Mouse (Mus musculus) limb, embryonic 10.5 days (tissue): ENCODE measurements around the gene Lrrc7. TPM values are rescaled to one million over a fixed set of nuclear protein-coding genes. Genes with fewer than 3 reads are reported as not detected.

Experiments
- DNase-seq: peaks from one replicate; pipeline ENCODE4 v3.0.0-alpha.2; 2017; ENCODE audit warnings: low spot score
- H3K27ac ChIP-seq: fragments of 300-500 bp; sonication (generic); 2 replicates; pipeline ENCODE4 v1.5.1; 2016; ENCODE audit warnings: mild to moderate bottlenecking
- H3K27me3 ChIP-seq: fragments of 300-500 bp; sonication (generic); 2 replicates; pipeline ENCODE4 v1.6.1; 2016; ENCODE audit warnings: low read depth, mild to moderate bottlenecking; ENCODE audit not compliant: poor library complexity, severe bottlenecking
- H3K36me3 ChIP-seq: fragments of 300-500 bp; sonication (generic); 2 replicates; pipeline ENCODE4 v1.6.1; 2016; ENCODE audit warnings: mild to moderate bottlenecking, moderate library complexity
- H3K4me1 ChIP-seq: fragments of 300-500 bp; sonication (generic); 2 replicates; pipeline ENCODE4 v1.6.1; 2016
- H3K4me3 ChIP-seq: fragments of 300-500 bp; sonication (generic); 2 replicates; pipeline ENCODE4 v1.5.1; 2016; ENCODE audit warnings: mild to moderate bottlenecking, moderate library complexity
- H3K9me3 ChIP-seq: fragments of 300-500 bp; sonication (generic); replicated peaks from 2 replicates; pipeline ENCODE4 v1.6.1; 2016; ENCODE audit warnings: mild to moderate bottlenecking
- WGBS: fragments of 180-500 bp; shearing (Covaris S2); methylation state at CpG from one replicate; pipeline ENCODE4 v1.1.7; 2016; 5-methylcytosine and 5-hydroxymethylcytosine counted together
- polyA plus RNA-seq: library from polyadenylated mRNA; unstranded; fragments of >200 nt; fragmentation: Nextera tagmentation; extraction: Ambion mirVana; gene quantifications from 2 replicates; pipeline ENCODE4 v1.2.1, GENCODE M21; 2016

The Lrrc7 gene
- polyA plus RNA-seq, 1 experiment from 2014 or later: 0.20 TPM

- H3K36me3 ChIP-seq: no peaks in the 10 kb centered on the region
- DNase-seq: no peak
- H3K27ac ChIP-seq: no peak overlapping the region
- H3K27me3 ChIP-seq: no peaks in the 10 kb centered on the region
- no peak overlapping the region for H3K4me3 ChIP-seq
- no peaks in the 10 kb centered on the region for H3K4me1 ChIP-seq
- no peaks in the 10 kb centered on the region for H3K9me3 ChIP-seq
- WGBS: 62% methylated on average over 1 of the region's 1 CpGs
Measured at GRCm38 (mm10) chr3:158493730-158494129, 68.3 kb downstream of the Lrrc7 start.

- no peaks in the 10 kb centered on the region for H3K27me3 ChIP-seq
- 86% methylated on average over 2 of the region's 2 CpGs for WGBS
- H3K9me3 ChIP-seq: no peaks in the 10 kb centered on the region
- no peak overlapping the region for H3K4me3 ChIP-seq
- no peak overlapping the region for H3K27ac ChIP-seq
- H3K4me1 ChIP-seq: no peaks in the 10 kb centered on the region
- no peak for DNase-seq
- H3K36me3 ChIP-seq: no peaks in the 10 kb centered on the region
Measured at GRCm38 (mm10) chr3:158479677-158480076, 82.3 kb downstream of the Lrrc7 start.

DNA sequence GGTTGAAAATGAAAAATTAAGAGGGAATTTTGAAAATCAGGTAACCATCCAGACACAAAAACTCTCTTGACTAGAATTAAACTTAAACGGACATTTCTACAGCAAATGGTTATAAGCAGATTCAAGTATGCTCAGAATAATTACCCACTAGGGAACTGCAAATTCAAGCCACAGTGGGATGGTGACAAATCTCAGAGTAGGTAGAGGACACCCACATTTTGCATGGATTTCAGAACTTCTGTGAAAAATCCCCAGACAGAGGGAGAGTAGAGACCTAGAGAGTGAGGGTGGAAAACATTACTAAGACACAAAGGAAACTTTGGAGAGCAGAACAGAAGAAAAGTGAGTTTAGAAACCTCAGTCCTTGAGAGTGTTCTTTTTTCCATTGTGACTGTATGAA, 161.4 kb downstream of the Lrrc7 start:
- H3K9me3 ChIP-seq: no peaks in the 10 kb centered on the region
- no peak overlapping the region for H3K27ac ChIP-seq
- DNase-seq: no peak
- H3K4me1 ChIP-seq: no peaks in the 10 kb centered on the region
- WGBS: 93% methylated on average over 1 of the region's 1 CpGs
- H3K4me3 ChIP-seq: no peak overlapping the region
- H3K36me3 ChIP-seq: no peaks in the 10 kb centered on the region
- no peaks in the 10 kb centered on the region for H3K27me3 ChIP-seq

DNA sequence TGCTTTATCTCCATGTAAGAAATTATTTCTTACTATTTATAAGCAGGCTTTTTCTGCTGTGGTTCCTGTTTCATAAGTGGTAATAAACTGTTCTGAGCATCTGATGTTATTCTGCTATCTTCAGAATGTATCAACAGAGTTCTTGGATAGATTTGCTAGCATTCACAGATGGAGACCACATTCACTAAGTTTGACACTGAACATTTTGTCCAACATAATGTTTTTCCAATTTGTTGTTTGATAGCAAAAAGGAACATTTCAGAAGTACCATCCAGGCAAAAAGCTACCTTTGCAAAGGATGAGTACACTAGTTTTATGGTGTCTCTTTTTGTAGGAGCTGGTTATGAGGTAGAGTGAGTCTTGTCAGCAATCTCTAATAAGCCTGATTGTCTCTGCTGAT, 170.5 kb downstream of the Lrrc7 start:
- Histone ChIP-seq H3K27ac (no peak overlapping the region), H3K36me3 (no peaks in the 10 kb centered on the region)
- DNase-seq: no peak

GRCm38 (mm10) chr3:158388076-158388454, 174.0 kb downstream of the Lrrc7 start:
- Histone ChIP-seq H3K4me1 (no peaks in the 10 kb centered on the region), H3K27ac (no peak overlapping the region), H3K4me3 (no peak overlapping the region), H3K36me3 (no peaks in the 10 kb centered on the region), H3K27me3 (no peaks in the 10 kb centered on the region), H3K9me3 (no peaks in the 10 kb centered on the region)
- 28% methylated on average over 2 of the region's 2 CpGs for WGBS
- DNase-seq: no peak

More for the DNA sequence above, 170.5 kb downstream of the Lrrc7 start:
- Histone ChIP-seq H3K4me1 (no peaks in the 10 kb centered on the region), H3K27me3 (no peaks in the 10 kb centered on the region), H3K9me3 (no peaks in the 10 kb centered on the region), H3K4me3 (no peak overlapping the region)

DNA sequence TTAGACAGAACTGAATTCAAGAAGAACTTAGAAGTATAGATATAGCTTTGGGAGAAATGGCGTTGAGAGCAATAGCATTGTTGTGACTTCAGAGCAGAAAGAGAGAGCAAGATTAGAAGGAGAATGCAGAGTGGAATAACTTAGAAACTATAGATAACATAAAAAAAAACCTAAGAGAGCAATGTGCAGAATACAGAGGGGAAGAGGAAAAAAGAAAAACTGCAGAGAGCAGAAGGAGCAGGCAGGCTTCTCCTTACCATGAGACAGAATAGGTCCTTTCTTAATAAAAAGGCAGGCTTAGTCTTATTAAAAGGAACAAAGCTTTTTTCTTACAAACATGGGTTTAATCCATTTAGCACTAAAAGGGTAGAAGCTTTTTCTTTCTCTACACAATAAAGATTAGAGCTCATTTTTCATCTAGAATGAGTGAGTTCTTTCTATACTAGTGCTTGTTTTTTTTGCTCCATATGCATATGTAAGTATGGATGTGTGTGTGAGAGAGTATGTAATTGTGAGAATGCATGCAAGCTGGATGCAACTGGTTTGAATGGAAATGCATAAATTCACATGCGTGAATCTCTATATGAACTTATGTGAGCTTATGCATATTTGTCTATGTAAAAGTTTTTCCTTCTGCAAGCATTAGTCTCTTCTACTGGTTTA, 174.5 kb downstream of the Lrrc7 start:
- 67% methylated on average over 2 of the region's 2 CpGs for WGBS
- DNase-seq: no peak
- Histone ChIP-seq H3K36me3 (no peaks in the 10 kb centered on the region), H3K27me3 (no peaks in the 10 kb centered on the region), H3K4me3 (no peak overlapping the region), H3K9me3 (no peaks in the 10 kb centered on the region), H3K4me1 (no peaks in the 10 kb centered on the region), H3K27ac (no peak overlapping the region)

DNA sequence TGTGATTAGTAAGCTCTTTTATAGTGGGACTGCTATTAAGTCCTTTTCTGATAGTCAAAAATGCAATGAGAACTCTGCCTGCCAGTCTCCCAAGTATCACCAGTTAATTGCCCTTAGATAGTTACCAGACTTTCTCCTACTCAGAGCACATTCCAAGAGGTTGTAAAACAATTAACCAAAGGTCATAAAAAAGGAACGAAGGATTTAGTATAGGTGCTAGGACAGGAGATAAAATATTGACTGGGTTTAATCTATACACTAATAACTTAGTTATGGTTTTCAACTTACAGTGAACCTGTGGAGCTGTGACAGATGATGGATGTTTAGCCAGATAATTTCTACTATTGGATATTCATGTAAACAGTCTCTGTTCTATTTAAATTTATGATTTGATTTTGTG, 175.2 kb downstream of the Lrrc7 start:
- Histone ChIP-seq H3K9me3 (no peaks in the 10 kb centered on the region), H3K4me3 (no peak overlapping the region), H3K36me3 (no peaks in the 10 kb centered on the region), H3K27ac (no peak overlapping the region), H3K27me3 (no peaks in the 10 kb centered on the region), H3K4me1 (no peaks in the 10 kb centered on the region)
- WGBS: 4% methylated on average over 1 of the region's 1 CpGs
- no peak for DNase-seq

- Histone ChIP-seq H3K27me3 (no peaks in the 10 kb centered on the region), H3K4me3 (no peak overlapping the region), H3K36me3 (no peaks in the 10 kb centered on the region), H3K9me3 (no peaks in the 10 kb centered on the region), H3K4me1 (no peaks in the 10 kb centered on the region), H3K27ac (no peak overlapping the region)
- DNase-seq: peak; percentile 42
- 6% methylated on average over 1 of the region's 1 CpGs for WGBS
Measured at GRCm38 (mm10) chr3:158375885-158376284, 186.1 kb downstream of the Lrrc7 start.

- 88% methylated on average over 3 of the region's 3 CpGs for WGBS
- Histone ChIP-seq H3K27ac (no peak overlapping the region), H3K36me3 (no peaks in the 10 kb centered on the region)
Measured at GRCm38 (mm10) chr3:158369169-158369568, 192.9 kb downstream of the Lrrc7 start.

GRCm38 (mm10) chr3:158365801-158366200, 196.2 kb downstream of the Lrrc7 start:
- DNase-seq: no peak
- H3K27me3 ChIP-seq: no peaks in the 10 kb centered on the region
- H3K4me1 ChIP-seq: no peaks in the 10 kb centered on the region
- H3K4me3 ChIP-seq: no peak overlapping the region
- no peaks in the 10 kb centered on the region for H3K9me3 ChIP-seq
- H3K27ac ChIP-seq: no peak overlapping the region
- 92% methylated on average over 3 of the region's 3 CpGs for WGBS
- H3K36me3 ChIP-seq: no peaks in the 10 kb centered on the region

More at GRCm38 (mm10) chr3:158369169-158369568, 192.9 kb downstream of the Lrrc7 start:
- no peaks in the 10 kb centered on the region for H3K9me3 ChIP-seq
- no peak overlapping the region for H3K4me3 ChIP-seq
- H3K27me3 ChIP-seq: no peaks in the 10 kb centered on the region
- no peaks in the 10 kb centered on the region for H3K4me1 ChIP-seq
- no peak for DNase-seq

DNA sequence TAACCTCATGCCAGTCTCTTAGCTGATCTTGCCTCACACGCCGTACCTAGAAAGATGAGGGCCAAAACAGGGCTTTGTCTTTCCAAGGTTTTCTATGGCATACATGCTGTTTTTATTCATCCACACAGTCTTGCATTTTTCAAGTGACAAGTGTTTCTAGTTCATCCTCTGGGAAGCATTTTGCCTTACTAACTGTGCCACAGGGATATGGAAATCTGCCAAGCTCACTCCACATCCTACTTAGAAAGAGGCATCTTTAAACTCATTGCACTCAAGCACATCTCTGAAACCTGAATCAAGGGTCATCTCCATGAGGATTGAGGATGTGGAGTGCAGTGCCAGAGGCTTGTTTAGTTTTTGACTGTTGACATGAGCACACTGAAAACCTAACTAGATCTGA, 199.9 kb downstream of the Lrrc7 start:
- Histone ChIP-seq H3K36me3 (no peaks in the 10 kb centered on the region), H3K9me3 (no peaks in the 10 kb centered on the region), H3K4me3 (no peak overlapping the region), H3K4me1 (no peaks in the 10 kb centered on the region), H3K27ac (no peak overlapping the region), H3K27me3 (no peaks in the 10 kb centered on the region)
- no peak for DNase-seq
- 98% methylated on average over 2 of the region's 2 CpGs for WGBS

DNA sequence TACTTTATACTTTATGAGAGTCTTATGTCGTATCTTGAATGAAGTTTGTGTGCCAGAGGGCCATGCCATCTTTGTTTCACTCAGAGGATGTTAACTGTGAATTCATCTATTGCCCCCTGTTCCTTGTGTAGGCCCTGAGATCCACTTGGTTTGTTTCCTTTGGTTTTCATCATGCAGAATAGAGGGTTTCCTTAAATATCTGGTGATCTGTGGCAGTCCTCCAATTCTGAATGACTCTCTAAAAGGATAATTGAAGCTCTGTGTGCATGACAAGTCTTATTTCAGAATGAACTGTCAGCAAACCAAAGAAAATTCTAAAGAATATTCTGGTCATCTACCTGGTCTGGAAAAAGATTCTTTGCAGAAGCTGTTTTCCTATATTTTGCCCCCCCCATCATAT, 205.3 kb downstream of the Lrrc7 start:
- H3K27ac ChIP-seq: no peak overlapping the region
- no peaks in the 10 kb centered on the region for H3K27me3 ChIP-seq
- DNase-seq: no peak
- H3K4me3 ChIP-seq: no peak overlapping the region
- no peaks in the 10 kb centered on the region for H3K4me1 ChIP-seq
- H3K36me3 ChIP-seq: no peaks in the 10 kb centered on the region
- 94% methylated on average over 1 of the region's 1 CpGs for WGBS
- H3K9me3 ChIP-seq: no peaks in the 10 kb centered on the region

- Histone ChIP-seq H3K9me3 (no peaks in the 10 kb centered on the region), H3K27me3 (no peaks in the 10 kb centered on the region), H3K27ac (no peak overlapping the region), H3K4me1 (no peaks in the 10 kb centered on the region), H3K4me3 (no peak overlapping the region), H3K36me3 (no peaks in the 10 kb centered on the region)
- WGBS: 94% methylated on average over 4 of the region's 4 CpGs
- DNase-seq: no peak
Measured at GRCm38 (mm10) chr3:158356194-158356593, 205.8 kb downstream of the Lrrc7 start.

DNA sequence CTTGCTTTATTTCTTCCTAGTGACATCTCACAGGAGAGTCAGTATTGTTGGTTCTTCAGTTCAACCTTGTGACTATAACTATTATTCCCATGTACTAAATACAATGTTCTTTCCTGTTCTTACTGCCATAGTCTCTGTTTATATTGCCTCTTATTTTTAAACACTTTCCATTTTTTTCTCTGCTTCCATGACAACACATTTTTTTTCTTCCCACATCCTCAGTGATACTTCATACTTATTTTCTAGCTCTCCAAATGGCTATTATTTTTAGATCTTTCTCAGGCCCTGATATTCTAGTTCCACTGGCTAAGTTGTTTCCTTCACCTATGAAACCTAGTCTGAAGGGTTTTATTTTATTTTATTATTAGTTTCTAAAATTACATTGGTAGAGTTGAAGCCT, 221.2 kb downstream of the Lrrc7 start:
- no peaks in the 10 kb centered on the region for H3K9me3 ChIP-seq
- H3K4me1 ChIP-seq: no peaks in the 10 kb centered on the region
- H3K4me3 ChIP-seq: no peak overlapping the region
- DNase-seq: no peak
- no peaks in the 10 kb centered on the region for H3K36me3 ChIP-seq
- H3K27me3 ChIP-seq: no peaks in the 10 kb centered on the region
- H3K27ac ChIP-seq: no peak overlapping the region
